Mouse (Mus musculus): Measurements from ENCODE around the gene C2.

The C2 gene

GRCm38 (mm10) chr17:34898160-34898586 lies at the start of gene C2, which contains the start of gene Ehmt2:
C2 (minus strand) TSS chr17:34898265.
Ehmt2 (plus strand) TSS chr17:34898469.
- CTCF ChIA-PET = interaction anchor here (1.5 kb wide), 1 partner anchor 15 kb away, joined by 6 read pairs; no protein-coding TSS in a partner anchor

DNA sequence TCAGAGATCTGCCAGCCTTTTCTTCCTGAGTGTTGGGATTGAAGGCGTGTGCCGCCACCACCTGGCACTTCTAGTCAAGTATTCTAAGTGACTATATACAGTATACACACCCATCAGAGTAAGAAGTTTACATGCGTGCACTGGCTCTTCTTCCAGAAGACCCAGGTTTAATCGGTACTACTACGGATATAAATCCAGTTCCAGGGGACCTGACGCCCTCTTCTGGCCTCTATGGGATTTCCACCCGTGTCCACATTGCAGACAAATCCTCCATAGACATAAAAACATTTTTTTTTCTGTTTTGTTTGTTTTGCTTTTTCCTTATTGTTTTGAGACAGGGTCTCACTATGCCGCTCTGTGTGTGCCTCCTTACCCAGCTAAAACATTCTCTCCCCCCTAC lies 49.5 kb upstream of the C2 start:
- CTCF ChIA-PET = interaction anchor here (0.6 to 1.0 kb wide), 3 partner anchors 17 to 48 kb away, joined by 3 to 18 read pairs (median 3); partner anchors contain the start of gene Neu1

- CTCF ChIA-PET = interaction anchor here (0.6 kb wide), 1 partner anchor 11 kb away, joined by 7 read pairs; no protein-coding TSS in a partner anchor
These were observed 48.5 kb upstream of the C2 start for GRCm38 (mm10) chr17:34946486-34947140.

DNA sequence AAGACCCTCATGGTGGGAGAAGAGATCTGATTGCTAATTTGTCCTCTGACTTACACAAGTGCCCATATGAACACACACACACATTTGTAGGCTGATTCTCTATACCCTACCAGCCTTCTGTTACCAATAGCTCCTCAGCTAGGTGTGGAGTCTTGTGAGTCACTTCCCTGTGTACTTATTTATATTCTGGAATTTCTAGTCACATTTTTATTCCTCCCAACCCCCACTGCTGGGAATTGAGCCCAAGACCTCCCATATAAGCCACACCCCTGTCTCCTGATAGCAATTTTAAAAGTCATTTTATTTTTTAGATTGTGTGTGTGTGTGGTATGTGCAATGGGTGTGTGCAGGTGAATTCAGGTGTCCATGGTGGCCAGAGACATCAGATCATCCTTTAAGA lies 46.3 kb upstream of the C2 start:
- CTCF ChIA-PET = no interaction called here

DNA sequence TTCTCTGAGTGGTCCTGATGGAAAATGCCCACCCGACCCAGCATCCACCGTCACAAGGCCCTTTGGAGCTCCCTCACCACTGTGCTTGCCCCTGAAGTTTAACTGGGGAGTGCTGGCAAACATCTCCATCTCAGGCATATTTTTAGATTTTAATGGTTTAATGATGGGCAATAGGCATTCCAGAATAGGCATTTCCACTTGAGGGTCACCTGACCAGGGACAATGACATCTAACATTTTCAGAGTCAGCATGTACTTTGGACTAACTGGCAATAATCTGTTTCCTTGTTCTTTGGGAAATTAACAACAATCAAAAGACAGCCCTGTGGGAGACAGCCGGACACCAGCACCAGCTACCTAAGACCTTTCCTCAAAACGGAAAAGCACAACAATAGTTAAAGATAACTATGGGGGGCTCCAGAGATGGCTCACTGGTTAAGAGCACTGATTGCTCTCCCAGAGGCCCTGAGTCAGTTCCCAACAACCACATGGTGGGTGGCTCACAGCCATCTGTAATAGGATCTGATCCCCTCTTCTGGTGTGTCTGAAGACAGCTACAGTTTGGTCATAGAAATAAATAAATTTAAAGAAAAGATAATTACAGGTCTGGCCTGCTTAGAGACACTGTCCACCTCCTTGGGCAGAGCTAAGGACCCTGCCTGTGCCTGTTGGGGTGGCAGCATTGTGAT lies 45.2 kb upstream of the C2 start:
- CTCF ChIA-PET = interaction anchor here (0.6 to 0.8 kb wide), 2 partner anchors 32 to 117 kb away, joined by 3 to 5 read pairs; no protein-coding TSS in a partner anchor

GRCm38 (mm10) chr17:34941344-34942041 lies 43.4 kb upstream of the C2 start:
- CTCF ChIA-PET = interaction anchor here (0.7 kb wide), 1 partner anchor 51 kb away, joined by 7 read pairs; no protein-coding TSS in a partner anchor

- CTCF ChIA-PET = no interaction called here
These were observed 40.0 kb upstream of the C2 start for GRCm38 (mm10) chr17:34937960-34938505.

DNA sequence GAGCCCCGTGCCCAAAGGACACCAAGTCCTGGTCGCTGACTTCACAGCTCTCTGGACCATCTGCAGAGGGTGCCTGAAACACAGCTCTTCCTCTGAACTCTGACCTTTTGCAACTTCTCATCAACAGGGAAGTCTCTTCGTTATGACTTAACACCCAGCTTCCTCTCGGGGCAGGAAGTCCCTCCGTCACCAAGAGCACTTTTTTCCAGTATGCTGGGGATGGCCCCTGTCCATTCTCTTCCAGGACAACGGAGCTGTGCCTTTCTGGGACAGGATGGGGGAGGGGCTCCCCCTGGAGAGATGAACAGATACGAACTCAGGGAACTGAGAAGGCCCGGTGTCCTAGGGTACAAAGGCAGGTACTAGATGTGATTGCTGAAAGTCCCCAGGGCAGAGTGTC lies 36.8 kb upstream of the C2 start:
- CTCF ChIA-PET = no interaction called here

DNA sequence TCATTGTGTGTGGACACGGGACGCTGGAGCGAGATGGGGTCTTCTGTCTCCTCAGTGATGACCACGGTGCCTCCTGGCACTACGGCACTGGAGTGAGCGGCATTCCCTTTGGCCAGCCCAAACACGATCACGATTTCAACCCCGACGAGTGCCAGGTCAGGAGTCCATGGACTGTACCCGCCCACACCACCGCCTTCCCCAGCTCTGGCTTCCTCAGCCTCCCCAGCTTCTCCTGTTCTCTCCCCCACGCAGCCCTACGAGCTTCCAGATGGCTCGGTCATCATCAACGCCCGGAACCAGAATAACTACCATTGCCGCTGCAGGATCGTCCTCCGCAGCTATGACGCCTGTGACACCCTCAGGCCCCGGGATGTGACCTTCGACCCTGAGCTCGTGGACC lies 36.0 kb upstream of the C2 start:
- CTCF ChIA-PET = no interaction called here

- CTCF ChIA-PET = no interaction called here
These were observed 34.2 kb upstream of the C2 start for GRCm38 (mm10) chr17:34932287-34932686.

- CTCF ChIA-PET = no interaction called here
These were observed 33.7 kb upstream of the C2 start for GRCm38 (mm10) chr17:34931735-34932098.

- CTCF ChIA-PET = interaction anchor here (0.7 kb wide), 1 partner anchor 17 kb away, joined by 3 read pairs; no protein-coding TSS in a partner anchor
These were observed 33.1 kb upstream of the C2 start, which contains the start of gene Neu1 for GRCm38 (mm10) chr17:34931061-34931734. Neu1 (plus strand) TSS chr17:34931253.

DNA sequence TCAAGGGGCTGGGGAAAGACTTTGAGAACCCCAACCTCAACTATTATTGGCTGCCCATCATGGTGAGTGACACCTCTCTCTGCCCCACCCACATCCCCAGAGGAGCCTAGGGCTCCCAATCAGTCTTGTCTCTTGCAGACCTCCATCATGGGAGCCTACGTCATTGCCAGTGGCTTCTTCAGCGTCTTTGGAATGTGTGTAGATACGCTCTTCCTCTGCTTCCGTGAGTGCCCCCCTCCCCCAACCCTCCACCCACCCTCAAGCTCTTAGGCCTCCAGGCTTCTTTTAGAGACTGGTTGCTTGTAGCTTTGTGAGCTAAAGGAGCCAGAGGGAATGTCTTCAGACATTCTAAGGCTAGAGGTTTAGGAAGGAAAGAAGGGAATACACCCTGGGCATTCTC lies 30.8 kb upstream of the C2 start:
- CTCF ChIA-PET = no interaction called here

GRCm38 (mm10) chr17:34927306-34928019 lies 29.4 kb upstream of the C2 start:
- CTCF ChIA-PET = no interaction called here

GRCm38 (mm10) chr17:34924258-34924657 lies 26.2 kb upstream of the C2 start:
- CTCF ChIA-PET = interaction anchor here (0.6 to 1.0 kb wide), 4 partner anchors 8 to 279 kb away, joined by 3 to 5 read pairs (median 3); no protein-coding TSS in a partner anchor

- CTCF ChIA-PET = no interaction called here
These were observed 24.9 kb upstream of the C2 start for GRCm38 (mm10) chr17:34922939-34923338.

DNA sequence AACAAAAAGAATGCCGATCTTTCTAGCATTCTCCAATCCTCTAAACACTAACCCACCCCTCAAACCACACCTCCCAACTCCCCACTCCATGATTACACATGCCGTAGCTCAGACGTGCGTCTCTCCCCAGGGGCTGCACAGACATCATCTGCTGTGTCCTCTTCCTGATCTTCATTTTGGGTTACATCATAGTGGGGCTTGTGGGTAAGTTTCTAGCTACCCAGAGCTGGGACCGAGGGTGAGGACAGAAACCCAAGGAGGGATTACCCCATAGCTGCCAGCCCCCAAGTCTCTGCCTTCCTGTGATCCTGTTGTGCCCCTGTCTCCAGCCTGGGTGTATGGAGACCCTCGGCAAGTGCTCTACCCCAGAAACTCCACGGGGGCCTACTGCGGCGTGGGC lies 19.1 kb upstream of the C2 start:
- CTCF ChIA-PET = no interaction called here

DNA sequence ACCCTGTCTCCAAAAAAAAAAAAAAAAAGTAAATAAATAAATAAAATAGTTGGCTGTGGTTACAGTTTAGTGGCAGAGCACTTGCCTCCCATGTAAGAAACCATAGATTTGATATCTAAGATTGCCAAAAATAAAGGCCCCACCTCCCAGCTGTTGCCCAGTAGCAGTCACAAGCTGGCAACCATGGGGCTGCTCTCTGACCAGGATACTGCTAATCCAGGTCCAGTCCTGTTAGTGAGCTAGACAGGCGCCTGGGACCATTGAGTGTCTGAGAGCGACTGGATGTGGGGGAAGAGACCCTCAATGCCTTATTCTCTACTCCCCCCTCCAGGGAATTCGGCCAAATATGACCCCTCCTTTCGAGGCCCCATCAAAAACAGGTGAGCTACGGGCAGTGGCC lies 18.3 kb upstream of the C2 start:
- CTCF ChIA-PET = interaction anchor here (0.5 to 1.2 kb wide), 2 partner anchors 8 to 46 kb away, joined by 3 to 9 read pairs; no protein-coding TSS in a partner anchor

GRCm38 (mm10) chr17:34915410-34915831 lies 17.4 kb upstream of the C2 start:
- CTCF ChIA-PET = interaction anchor here (1.2 kb wide), 1 partner anchor 9 kb away, joined by 3 read pairs; no protein-coding TSS in a partner anchor

- CTCF ChIA-PET = no interaction called here
These were observed 16.0 kb upstream of the C2 start, which contains the start of gene Slc44a4 for GRCm38 (mm10) chr17:34913930-34914665. Slc44a4 (plus strand) TSS chr17:34914466.

Data from spleen, embryonic (tissue).